Mouse (Mus musculus) ovary, postnatal 36 days (tissue): ENCODE data around the gene Tfb2m.

Experiments used
- DNase-seq: peaks from one replicate; pipeline ENCODE4 v3.0.0; 2022; ENCODE audit warnings: low spot score, mixed read lengths

The Tfb2m gene

DNA sequence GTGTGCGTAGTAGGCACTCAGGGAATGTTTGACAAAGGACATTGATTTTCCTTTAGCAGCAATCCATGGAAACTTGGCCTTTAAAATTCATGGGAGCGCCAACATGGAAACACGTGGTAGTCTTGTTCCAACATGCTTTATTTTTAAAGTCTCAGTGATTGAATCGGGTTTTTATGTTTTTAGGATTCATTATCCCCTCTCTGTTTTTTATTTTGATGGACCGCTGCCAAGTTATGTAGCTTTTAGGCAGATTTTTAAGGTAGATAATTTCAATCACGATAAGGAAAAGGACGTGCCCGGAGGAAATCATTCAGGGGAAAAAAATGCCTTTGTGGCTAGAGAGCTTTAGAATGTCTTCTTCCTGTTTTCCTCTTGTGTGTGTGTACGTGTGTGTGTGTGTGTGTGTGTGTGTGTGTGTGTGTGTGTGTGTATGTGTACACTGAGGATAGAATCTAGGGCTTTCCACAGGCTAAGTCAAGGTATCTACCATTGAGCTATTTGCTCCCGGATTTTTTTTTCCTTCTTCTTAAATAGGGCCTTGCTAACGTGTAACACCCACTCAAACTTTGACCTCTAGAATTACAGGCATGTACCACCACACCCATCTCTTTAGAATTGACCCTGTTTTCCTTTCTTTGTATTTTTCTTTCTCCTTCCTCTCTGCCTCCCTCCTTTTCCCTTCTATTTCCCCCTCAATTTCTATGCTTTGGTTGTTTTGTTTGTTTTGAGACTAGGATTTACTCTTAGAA, 13.6 kb upstream of the Tfb2m start:
- no peak for DNase-seq

- DNase-seq: no peak
Observed at GRCm38 (mm10) chr1:179556921-179557320, 10.9 kb upstream of the Tfb2m start.

DNA sequence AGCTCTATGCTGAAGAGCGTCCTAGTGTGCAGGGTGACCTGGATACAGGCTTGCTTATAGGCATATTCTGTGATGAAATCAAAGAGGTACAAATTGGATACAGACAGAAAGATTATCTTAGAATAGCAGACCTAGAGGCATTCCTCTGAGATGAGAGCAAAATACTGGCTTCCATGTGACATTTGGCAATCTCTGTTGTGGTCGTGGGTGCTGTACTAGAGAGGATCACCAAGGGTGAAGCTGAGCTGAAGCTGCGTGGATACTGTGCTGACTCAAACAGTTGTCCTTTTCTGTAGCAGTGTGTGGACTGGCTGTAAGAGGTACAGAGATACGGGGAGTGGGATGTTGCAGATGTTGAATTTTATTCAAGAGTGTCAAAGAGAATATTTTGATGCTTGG, 7.9 kb upstream of the Tfb2m start:
- DNase-seq: no peak

DNA sequence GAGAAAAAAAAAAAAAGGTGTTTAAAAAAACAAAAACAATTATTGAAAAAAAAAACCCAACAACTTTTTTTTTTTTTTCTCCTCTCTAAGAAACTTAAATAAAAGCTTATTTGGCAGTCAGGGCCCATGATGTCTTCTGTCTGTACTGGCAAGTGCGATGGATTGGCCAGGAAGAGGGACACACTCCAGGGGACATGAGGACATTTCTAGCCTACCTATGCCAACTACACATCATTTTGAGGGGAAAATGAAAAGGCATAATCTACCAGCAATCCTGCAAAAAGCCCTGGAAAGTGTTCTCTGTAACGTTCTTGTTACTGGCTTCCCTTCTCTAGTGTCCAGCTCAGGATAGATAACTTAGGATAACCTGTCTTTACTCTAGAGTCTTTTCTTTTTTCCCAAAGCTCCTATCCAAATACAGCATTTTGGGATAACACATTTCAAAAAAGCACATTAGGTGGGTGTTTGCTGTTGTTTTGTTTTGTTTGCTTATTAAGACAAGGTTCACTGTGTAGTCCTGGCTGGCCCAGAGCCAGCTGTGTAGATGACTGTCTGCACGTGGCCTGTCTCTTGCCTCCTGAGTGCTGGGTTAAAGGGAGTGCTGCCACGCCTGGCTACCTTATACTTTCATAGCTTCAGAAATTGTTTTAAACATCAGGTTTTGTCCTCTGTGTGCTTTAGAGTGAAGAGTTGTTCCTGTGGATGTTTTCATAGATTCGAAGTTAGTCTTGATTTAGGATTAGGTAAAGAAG, 7.3 kb upstream of the Tfb2m start:
- DNase-seq: no peak

DNA sequence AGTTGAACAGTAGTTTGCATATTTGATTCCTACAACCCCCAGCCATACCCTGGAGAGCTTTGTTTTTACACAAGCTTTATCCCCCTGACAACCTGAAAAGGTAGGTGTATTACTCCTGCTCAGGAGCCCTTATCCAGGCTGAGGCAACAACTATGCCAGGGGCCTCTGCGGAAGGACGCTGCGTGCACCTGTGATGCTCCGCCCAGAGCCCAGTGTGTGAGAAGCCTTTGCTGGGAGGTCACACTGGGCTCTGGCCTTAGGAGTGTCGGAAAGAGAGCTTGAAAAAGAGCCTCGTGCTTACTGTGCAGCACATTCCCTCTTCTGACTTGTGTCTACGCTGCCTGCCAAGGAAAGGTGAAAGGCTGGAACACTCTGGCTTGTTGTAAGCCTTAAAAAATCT, 6.7 kb upstream of the Tfb2m start:
- no peak for DNase-seq

DNA sequence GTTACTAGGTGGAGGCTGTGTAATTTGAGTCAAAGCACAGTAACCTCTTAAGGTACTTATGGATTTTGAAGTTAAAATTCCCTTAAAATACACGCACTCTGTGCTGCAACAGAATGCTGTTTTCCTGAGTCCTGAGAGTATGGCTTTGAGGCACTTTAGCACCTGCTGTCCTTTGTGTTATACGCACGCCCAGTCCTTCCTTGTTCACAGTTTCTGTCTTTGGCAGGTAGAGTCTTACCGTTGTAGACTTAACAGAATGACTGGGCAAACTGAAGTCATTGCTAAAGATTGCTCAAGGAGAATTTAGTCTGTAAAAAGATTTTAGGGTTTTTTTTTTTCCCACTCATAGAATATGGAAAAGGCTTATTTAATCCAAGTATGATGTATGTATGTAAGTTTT, 5.9 kb upstream of the Tfb2m start:
- DNase-seq: no peak

DNA sequence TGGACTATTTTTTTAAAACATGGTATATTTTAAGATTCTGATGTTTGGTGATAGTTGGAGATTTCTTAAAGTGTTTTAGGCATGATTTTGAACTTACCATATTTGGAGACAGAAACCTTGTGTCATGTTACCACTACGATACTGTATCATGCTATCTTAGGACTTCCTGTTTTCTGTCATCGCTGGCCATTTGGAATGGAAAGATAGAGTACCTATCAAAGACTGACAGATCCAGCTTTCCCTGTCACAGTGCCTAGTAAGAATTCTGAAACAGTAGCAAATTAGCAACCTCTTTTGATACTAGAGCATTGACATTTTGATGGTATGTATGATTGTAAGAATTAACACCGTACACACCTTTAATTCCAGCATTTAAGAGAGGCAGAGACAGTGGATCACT, 5.3 kb upstream of the Tfb2m start:
- no peak for DNase-seq

GRCm38 (mm10) chr1:179548996-179549752, 3.1 kb upstream of the Tfb2m start:
- no peak for DNase-seq

DNA sequence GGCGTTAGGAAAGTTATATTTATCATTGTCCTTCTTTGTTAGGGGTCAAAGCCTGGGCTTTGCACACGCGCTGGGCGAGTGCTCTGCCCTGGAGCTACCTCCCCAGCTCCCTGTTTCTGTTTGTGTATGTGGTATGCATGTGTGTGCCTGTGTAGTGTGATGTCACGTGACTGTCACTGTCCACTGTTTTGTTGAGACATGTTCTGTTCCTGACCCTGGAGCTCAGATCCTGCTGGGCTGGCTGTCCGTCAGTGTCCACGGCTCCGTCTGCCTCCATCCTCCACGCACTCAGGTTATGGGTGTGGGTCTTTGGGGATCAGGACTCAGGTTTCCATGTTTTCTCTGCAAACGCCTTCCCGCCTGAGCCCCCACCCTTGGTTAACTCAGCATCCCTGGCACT, 2.2 kb upstream of the Tfb2m start:
- no peak for DNase-seq

- DNase-seq: no peak
Observed at GRCm38 (mm10) chr1:179547176-179547575, 1.1 kb upstream of the Tfb2m start.

- no peak for DNase-seq
Observed at GRCm38 (mm10) chr1:179546551-179546917, 467 bp upstream of the Tfb2m start.

GRCm38 (mm10) chr1:179541502-179541901, 4.6 kb downstream of the Tfb2m start:
- no peak for DNase-seq

DNA sequence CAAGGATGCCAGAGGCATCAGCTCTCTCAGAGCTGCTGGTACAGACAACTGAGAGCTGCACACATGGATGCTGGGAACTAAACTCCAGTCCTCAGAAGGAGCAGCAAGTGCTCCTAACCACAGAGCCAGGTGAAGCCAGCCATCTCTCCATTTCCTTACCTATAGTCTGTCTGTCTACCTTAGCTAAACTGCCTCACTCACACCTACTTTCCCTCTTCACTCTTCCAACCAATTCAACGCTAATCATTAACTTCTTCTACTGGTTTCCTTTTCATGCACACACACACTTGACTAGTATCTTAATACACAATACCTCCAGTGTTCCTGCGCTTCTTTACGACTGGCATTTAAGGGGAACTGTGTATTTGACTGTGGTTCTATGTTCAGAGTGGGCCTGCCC, 6.2 kb downstream of the Tfb2m start:
- DNase-seq: no peak

- no peak for DNase-seq
Observed at GRCm38 (mm10) chr1:179539054-179539453, 7.0 kb downstream of the Tfb2m start.

DNA sequence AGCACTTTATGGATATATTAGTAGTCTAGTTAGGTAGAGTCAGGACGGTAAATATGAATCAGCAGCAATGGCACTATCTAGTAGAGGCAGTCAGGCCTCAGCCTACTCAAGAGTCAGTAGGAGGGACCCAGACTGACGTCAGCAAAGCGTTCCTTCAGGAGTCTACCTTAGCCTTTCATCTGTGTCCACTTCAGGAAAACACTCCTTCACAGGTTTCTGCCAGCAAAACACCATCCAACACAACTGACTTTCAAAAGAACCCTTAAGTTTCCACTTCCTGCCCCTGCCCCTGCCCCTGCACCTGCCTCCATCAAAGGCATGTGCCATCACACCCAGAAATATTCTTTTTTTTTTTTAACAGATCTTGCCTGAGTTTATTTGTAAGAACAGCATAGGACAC, 26.2 kb downstream of the Tfb2m start:
- DNase-seq: no peak

DNA sequence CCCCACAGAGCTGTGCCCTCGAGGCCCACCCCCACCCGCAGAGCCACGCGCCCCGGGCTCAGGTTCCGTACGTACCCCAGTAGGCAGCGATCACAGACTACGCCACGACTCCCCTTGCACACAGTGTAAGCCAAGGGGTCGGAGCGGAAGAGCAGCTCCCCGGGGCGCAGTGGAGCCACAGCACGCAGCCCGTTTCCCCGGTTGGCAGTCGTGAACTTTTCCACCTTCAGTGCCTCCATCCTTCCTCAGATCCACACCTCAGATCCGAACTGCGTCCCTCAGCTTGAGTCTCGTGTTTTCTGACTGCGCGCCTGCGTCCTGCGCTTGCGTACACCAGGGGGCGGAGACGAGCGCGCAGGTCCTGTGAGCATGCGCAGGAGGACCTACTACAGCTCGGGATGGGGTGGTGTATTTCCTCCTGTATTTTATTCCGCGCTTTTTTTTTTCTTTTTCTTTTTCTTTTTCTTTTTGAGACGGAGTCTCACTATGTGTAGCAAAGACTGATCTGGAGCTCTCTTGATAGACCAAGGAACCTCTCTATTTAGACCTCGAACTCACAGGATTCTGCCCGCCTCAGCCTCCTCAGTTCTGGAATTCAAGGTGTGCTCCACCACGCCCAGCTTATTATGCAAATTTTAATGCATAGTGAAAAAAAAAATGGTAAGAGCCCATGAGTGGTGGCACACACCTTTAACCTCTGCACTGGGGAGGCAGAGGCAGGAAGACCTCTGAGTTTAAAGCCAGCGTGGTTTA, 28.2 kb downstream of the Tfb2m start, which contains the start of gene Smyd3:
Smyd3 (minus strand) TSS at position 329 of the 753 bp plus-strand sequence.
- peak; percentile 83 for DNase-seq

DNA sequence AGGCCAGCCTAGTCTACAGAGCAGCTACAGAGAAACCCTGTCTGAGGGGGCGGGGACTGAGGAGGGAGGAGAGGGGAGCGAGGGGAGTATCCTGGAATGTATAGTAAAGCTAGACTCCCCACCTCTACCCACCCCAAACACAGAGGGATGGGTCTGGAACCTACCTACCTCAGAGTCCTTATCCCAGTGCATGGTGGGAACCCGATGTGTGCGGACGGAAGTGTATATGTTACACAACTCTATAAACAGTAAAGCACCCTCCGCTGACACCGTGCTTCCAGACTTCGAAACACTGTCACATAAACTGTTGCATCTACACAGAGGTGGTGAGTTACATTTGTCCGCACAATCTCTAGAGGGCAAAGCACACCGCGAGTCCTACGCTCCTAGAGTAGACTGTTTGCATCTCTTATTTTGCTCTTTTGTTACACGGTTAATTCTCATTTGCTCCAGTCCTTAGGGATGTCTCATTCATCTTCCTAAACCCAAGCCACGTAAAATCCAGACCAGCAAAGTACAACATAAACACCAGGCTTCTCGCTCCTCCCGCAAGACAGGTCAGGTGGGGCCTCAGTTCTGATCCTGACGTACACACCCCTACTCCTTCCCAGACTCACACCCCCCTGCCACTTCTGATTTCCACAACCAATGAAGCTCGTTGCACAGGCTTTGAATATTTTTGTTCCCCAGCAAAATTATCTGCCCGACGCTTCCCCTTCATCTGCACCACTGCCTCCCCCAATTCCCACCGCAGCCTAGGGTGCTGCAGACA, 28.9 kb downstream of the Tfb2m start:
- DNase-seq: no peak

DNA sequence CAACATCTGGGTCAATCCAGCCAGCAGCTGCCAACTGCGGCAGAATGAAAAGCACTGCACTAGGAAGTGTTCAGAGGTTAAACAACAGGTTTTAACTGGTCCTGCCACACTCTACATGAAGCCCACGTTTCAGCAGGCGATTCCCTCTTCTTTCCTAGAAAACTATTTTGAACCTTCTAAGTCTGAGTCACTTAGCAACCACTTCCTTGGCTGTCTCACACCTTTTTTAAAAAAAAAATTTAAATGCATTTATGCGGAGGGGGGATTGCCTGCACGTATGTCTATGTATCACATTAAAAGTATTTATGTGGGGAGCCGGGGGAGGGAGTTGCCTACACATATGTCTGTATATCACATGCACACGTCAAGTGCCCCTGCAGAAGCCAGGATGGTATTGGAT, 34.2 kb downstream of the Tfb2m start:
- no peak for DNase-seq

DNA sequence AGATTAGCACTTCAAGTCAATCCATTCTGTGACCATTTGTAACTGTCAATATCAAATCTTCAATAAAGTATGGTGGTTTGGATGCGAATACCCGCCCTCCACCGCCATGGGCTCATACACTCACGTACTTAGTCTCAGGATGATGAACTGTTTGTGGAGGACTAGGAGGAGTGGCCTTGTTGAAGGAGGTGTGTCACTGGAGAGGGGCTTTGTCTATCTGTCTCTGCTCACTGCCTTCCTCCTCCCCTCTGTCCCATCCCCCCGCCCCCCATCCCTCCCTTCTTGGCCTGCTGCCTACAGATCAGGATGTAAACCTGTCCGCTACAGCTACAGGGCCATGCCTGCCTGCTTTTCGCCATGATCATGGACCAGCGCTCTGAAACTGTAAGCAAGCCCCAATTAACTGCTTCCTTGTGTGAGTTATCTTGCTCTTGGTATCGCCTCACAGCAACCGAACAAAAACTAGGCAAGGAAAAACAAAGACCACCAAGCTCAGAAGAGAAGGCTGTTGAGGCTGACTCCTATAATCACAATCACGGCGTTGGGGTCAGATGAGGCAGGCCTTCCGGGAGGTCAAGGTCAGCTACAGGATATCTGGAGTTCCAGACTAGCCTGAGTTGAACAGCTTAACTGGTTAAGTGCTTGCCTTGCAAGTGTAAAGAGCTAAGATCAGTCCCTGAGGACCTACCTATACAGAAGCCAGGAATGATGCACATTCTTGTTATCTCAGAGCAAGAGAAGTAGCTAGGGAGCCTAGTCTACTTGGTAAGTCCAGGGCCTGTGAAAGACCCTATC, 35.3 kb downstream of the Tfb2m start:
- no peak for DNase-seq

GRCm38 (mm10) chr1:179506530-179507315, 39.3 kb downstream of the Tfb2m start:
- no peak for DNase-seq
